Mouse (Mus musculus) 3T3-L1 (cell line): ENCODE results near the gene Gm4881.
A peak's percentile ranks its signal among the peaks of the same experiment; 100 is the strongest.

ENCODE experiments used
- DNase-seq: peaks from one replicate; pipeline ENCODE4 v3.0.0-alpha.2; 2015; ENCODE audit warnings: low read depth, low spot score

The Gm4881 gene

DNA sequence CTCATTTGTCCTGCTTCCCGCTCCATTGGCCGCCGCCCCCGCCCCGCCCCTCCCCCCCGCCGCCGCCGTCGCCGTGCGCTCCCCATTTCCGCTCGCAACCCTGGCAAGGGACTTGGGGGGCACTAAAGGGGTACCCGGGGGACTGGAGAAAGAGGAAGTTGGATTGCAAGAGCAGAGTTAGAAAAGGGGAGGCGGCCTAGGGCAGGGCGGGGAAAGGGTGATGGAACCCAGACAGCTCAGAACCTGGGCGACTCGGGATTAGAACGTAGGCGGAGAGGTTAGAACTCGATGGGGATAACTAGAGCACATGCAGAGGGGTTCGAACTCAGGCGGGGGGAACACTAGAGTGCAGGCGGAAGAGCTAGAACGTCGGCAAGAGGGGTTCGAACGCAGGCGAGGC lies 10.2 kb upstream of the Gm4881 start:
- DNase-seq = no peak

DNA sequence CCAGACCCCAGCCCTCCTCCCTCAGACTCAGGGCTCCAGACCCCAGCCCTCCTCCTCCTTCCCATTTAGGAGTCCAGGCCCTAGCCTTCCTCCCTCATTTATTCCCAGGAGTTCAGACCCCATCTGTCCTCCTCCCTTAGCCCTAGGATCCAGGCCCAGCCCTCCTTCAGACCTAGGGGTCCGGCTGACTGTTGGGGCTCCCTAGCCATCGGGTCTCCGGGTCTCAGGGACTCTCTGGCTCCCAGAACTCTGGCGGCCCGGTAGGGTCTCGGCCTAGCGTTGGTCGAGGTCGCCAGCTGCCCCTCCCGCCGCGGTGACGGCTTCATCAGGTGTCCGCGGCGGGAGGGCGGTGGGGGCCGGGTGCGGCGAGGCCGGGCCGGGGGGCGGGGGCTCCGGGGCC lies 9.7 kb upstream of the Gm4881 start:
- no peak for DNase-seq

DNA sequence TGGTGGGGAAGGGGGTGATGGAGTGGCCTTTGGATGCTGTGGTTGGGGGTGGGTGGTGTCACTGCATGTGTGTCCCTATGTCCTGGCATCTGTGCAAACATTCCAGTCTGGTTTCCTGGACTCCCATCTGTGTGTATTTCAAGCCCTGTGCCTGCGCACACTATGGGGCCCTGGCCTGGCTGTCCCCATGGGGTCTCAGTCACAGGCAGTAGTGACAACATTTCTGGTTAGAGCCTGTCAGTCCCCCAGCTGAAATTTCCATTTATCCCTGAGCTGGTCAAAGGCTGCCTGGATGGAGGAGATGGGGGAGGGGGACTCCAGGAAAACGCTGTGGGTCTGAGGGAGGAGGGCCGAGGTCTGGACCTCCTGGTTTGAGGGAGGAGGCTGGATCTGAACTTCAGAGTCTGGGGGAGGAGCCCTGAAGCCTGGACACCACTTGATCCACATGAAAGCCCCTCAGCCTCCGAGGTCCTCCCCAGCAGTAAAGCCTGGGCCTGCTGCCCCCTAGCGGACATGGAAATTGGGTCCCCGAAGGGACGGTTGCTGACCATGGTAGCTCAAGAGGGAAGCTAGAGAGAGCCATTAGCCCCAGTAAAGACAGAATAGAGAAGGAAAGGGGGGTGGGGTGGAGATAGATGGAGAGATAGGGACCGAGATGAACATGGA lies 5.8 kb upstream of the Gm4881 start:
- peak; percentile 60 for DNase-seq

DNA sequence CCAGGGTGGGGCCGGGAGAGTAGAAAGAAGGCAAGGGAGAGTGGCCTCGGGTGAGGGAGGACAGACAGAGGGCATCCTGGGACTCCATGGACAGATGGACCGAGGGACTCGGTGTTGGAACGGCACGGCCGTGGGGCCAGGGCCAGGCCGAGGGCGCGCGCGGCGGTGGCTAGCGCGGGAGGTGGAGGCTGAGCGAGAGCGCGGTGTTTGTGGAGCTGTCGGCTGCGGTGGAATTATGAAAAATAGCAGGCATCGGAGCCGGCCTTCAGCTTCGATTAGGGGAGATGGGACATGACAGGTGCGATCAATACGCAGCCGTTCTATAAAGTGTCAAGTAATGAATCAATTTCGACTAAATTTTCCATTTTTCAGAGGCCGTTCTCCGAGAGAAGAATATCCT lies 4.5 kb upstream of the Gm4881 start:
- no peak for DNase-seq

DNA sequence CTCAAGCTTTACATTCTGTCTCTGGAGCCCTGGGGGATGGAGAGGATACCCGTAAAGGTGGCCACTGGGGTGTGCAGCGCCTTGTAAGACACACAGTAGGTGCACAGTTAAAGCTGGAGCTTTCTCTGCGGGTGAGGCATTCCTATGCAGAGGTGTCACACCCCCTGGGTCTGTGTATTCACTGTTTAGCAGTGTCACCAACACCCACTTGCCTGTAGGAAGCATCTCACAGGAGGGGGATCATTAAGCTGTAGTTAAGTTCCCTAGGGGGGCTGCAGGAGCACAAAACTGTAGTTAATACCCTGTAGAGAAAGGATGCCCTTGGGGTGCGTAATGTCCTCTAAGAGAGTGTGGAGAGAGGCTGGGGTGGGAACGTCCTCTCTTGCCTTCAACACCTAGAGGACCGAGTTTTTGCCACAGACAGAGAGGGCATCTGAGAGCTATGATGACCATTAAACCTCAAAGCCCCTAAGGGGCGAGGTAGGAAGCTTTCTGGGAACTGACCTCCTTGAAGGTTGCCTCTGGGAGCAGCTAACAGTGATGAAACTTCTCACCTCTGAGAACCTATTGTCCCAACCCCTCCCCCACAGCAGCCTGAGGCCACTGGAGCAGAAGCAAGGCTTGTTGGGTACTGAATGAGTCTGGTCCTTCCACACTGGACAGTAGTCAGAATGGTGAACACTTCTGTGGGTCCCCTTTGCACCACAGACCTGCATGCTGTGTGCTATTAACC lies 3.2 kb upstream of the Gm4881 start:
- DNase-seq = no peak

DNA sequence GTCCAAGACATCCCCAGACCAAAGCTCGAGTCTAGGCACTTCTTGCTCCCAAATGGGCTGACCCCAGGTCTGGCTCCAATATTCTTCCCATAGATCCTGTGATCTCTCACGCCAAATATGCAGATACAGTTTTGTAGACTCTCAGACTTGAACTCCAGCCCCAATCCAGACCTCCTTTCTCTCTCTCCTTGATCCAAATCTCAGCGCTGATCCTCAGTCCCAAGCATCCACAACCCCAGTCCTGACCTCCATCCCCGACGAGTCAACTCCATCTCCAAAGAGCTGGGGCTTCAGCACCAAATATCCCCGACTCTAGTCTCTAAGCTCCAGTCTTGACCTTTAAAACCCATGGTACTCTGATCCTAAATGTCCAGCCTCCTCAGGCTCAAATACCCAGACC lies 653 bp downstream of the Gm4881 start:
- no peak for DNase-seq

DNA sequence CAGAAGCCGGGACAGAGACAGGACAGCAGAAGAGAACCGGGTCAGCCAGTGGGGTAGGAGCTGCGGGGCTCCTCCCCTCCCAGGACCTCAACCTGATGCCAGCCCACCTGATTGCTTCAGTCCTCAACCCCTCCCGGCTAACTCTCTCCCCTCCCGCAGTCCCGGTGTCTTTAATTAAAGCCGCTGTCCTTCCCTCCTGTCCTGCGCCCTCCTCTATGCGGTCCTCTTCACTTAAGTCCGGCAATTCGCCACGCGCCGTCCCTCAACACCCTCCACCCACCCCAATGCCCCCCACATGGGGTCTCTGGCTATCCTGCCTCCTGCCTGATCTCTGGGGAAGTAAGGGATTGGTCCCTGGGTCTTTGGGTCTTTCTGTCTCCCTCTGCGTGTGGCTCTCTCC lies 12.6 kb downstream of the Gm4881 start:
- no peak for DNase-seq

DNA sequence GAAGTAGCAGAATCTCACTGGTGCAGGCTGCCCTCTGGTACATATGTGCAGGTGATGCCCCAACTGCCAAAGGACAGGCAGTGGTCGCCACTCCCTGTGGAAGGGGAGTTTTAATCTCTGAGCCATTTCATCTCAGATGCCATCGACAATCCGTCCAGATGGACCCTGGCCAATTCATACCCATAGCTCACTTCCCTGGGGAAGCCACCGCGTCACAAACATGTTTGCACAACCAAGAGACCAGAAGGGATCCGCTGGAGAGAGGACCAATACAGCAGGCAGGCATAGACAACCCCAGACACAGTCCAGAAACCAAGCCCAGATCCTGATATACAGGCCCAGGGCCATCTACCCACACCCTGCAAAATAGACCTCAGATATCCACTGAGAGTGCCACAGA lies 13.8 kb downstream of the Gm4881 start:
- no peak for DNase-seq

DNA sequence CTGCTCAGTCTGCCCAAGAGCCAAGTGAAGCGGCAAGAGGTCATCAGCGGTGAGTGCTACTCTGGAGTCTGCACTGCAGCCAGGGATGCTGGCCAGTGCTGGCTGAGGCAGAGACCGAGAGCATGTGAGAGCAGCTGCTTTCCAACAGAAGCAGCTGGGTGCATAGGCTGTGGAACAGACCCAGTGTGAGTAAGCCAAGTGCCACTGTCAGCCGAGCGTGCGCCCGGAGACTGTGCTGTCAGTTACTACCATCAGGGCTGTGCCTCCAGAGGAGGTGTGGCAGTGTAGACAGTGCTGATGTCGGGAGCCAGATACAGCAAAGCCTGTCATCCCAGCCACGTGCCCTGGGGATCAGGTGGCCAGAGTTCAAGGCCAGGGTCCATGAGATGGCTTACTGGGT lies 24.6 kb downstream of the Gm4881 start:
- DNase-seq = no peak

DNA sequence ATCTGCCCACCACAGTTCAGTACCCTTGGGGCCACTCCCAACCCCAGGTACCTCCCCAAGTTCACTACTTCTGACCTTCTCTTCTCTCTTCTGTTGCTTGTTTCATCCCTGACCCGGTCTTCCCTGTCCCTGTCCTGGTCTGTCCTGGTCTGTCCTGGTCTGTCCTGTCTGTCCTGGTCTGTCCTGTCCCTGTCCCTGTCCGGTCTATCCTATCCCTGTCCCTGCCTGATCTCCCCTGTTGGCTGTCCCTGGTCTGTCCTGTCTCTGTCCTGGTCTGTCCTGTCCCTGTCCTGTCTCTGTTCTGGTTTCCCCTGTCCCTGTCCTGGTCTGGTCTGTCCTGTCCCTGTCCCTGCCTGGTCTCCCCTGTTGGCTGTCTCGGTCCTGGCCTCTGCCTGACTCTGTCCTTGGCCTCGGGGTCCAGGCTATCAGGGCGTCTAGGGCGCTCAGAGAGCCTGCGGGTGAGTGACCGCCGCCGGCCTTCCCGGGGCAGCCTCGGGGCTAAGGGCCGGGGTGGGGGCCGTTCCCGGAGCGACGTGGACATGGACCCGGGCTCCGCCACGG lies 25.5 kb downstream of the Gm4881 start:
- no peak for DNase-seq

DNA sequence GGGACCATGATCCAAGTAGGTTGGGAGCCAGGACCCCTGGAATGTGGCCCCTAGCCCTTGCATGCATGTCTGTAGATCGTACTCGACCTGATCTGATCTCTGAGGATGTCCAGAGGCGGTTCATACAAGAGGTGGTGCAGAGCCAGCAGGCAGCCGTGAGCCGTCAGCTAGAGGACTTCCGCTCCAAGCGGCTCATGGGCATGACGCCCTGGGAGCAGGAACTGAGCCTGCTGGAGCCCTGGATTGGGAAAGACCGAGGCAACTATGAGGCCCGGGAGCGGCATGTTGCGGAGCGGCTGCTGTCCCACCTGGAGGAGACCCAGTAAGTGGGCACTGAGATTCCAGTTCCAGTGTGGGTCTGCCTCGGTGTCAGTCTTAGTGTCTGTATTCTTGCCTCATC lies 31.8 kb downstream of the Gm4881 start:
- DNase-seq = no peak

DNA sequence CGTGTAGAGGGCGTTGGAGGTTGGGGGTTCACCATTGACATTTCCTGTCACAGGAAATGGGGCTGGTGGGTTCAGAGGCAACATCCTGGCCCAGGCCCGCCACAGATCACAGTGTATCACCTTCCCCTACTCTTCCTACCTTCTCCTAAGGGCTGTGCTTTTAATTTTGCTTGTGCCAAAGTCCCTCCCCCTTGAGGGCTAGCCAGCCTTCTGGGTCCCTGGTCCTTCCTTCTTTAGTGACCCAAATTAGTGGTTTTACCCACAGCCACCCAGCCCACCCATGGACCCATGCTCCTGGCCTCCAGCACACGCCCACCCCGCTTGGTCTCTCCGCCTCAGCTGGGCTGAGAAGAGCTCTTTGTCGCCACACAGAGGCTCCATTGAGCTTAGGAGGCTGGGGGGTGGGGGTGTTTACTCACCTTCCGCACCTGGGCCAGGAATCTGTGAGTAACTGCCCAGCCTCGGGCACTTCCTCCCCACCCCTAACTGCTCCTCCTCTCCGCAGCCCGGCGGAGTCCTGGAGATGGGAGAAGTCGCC lies 37.0 kb downstream of the Gm4881 start:
- DNase-seq = no peak

DNA sequence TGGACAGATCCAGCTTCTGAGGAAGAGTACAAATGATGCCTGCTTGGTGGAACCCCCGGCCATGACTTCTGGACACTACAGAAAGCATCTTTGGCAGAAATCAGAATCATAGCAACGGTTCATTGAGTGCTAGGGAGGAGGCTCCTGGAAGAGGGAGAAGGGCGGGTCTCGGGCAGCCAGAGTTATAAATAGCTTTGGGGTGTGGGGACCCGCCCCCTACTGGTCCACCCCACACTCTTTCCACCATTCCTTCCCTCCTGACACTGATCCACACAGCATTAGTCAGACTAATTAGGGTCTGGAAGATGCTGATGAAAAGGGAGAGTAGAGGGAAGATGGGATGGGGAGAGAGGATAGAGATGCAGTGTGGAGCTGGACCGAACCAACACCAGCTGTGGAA lies 37.7 kb downstream of the Gm4881 start:
- DNase-seq = no peak

DNA sequence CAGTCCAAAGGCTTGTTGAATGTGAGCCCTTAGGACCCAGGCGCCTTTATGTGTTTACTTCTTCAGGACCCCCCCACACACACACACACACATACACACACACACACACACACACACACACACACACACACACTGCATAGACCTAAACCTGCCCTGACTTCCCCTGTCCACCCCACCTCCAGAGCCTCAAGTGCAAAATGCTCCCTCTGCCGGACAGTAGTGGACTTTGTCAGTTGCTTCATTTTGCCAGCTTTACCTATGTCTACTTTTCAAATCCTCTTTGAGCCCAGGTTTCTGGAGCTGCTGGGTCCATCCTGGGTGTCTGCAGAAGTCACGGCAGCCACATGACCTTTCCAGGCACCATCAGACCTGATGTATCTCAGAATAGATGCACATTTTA lies 39.4 kb downstream of the Gm4881 start:
- DNase-seq = peak; percentile 83

DNA sequence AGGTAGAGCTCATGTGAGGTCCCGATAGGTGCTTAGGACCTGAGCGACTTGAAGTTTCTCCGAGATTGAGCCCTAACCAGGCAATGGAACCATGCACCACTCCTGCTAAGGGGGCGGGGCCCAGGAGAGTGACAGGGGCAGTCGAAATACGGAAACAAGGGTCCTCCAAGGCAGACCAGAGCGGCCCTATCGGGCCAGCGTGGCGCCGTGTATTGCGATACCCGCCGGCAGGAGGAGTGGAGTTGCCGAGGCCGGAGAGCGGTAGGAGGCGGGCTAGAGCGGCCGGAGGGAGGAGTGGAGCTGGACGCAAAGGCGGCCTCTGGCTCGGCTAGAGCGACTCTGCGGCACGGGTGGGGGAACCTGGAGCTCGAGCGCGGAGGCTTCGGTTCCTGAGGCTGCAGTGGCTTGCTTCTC lies 40.2 kb downstream of the Gm4881 start:
- DNase-seq = peak; percentile 96

DNA sequence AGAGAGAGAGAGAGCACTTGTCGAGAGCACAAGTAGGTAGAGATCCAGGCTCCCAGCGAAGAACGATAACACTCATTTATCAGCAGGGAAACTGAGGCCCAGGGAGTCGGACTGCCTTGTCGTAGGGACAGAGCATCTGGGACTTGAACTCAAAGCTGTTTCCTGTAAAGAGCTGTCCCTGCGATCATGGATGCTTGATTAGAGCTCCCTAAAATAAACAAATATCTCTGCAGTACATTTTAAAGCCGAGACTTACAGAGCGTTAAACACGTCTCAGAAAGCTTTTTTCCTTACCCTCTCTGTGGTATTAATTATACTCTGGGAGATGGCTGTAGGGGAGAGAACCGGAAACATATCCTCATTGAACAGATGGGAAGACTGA lies 40.9 kb downstream of the Gm4881 start:
- DNase-seq = peak; percentile 28

DNA sequence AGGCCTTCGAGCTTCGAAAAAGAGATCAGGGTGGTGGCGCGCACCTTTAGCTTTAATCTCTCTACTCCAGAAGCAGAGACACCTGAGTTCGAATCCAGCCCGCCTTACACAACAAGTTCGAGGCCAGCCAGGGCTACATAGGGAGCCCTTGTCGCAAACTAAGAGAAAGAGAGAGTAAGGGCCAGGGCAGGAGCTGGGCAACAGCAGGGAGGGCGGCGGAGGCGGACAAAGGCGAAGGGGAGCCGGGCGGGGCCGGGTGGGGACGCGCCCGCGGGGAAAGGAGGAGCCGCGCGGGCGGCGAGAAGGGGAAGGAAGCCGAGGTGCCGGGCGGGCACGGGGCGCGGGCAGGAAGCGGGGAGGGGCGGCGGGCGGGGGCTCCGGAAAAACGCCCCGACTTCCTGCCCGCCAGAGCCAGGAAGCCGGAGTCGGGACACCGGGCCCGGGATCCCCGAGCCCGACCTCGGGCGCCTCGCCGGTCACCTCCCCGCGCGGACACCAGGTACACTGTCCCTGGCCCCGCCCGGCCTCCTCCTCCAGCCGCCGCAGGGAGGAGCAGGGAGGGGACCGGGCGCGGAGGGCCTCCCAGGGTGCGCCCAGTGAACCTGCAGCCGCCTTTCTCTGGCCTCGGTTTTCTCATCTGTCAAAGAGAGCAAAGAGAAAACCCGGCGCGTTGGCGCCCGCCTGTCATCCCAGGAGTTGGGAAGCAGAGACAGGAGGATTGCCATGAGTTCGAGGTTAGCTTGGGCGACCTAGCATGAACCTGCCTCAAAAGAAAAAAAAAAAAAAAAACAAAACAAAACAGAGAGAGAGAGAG lies 41.5 kb downstream of the Gm4881 start, which contains the start of gene Arhgef1:
Arhgef1 (plus strand) TSS at position 283 of the 814 bp plus-strand sequence.
- no peak for DNase-seq

DNA sequence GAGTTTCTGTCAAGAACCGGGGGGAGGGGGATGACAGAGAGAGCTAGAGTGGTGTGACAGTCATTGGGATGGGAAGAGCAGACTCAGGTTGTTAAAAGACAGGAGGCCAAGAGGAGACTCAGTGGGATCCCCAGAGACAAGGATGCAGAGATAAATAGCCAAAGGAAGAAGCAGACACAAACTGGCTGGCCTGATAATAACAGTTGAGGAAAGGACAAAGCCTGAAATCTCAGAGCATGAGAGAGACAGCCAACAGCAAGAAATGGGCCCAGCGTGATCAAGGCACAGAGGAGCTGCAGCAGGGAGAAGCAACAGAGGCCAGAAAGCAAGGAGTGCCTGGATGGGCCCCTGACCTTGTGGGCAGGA lies 42.0 kb downstream of the Gm4881 start:
- DNase-seq = no peak

DNA sequence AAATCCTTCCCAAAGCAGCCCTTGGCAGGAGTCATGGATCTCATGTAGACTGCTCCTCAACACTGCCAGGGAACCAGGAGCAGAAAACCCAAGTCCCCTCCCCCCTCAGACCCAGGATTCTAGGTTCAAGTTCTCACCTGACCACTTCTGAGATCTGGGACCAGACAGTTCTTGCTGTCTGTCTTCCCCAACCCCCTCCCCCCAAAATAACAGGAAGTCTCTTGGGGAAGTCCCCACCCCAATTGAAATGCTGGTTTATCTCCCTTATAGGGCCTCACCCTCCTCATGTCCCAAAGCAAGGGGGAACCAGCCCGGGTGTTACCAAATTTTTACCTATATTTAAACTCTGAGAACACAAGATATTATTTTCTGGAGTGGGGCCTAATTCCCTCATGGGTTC lies 42.5 kb downstream of the Gm4881 start:
- no peak for DNase-seq

DNA sequence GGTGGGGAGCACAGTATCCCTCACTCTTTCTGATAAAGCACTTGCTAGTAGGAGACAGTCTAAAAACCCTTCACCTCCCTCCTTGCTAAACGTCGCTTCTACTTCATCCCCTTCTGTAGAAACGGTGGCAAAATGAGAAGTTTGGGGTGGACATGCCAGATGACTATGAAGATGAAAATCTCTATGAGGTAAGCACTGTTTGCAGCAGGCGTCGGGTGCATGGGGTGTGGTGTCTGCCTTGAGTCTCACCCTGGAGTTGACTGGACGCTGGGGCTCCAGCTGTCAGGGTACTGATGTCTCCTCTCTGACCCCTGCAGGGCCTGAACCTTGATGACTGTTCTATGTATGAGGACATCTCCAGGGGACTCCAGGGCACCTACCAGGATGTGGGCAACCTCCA lies 43.2 kb downstream of the Gm4881 start:
- no peak for DNase-seq

DNA sequence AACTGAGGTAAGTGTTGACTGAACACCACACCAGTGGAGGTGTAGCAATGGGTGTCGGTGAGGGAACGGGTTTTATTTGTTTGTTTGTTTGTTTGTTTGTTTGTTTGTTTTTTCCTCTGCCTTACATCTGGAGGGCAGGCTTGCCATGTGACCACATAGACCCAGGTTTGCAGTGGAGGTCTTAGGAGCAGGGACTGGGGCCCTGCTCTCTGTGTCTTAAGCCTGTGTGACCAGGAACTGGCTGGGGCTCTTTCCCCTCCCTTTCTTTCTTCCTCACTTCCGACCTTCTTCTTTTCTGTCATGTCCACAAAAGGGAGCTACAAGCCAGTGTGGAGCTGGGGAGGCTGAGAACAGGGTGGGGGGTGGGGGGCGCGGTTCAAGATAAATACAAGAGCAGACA lies 46.3 kb downstream of the Gm4881 start:
- no peak for DNase-seq

DNA sequence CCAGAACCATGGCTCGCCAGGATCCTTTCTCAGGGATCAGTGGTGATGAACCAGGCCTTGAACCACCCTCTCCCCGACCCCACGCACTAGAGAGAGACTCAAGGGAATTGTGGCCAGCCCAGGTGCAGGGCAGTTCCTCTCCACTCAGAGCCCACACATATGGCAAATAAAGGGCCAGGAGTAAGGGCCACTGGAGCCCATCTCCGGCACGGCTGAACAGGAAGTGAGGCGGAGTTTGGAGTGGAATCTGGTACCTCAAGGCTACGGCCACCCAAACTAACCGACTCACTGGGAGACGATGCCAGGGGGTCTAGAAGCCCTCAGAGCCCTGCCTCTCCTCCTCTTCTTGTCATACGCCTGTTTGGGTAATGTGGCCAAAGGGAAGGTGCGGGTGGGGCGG lies 47.1 kb downstream of the Gm4881 start, which contains the start of gene Cd79a:
Cd79a (plus strand) TSS at position 158 of the 400 bp plus-strand sequence.
- DNase-seq = no peak
